Mouse (Mus musculus): ENCODE results near the gene Ankrd9. TPM values are rescaled to one million over a fixed set of nuclear protein-coding genes. Genes with fewer than 3 reads are reported as not detected.
A peak's percentile ranks its signal among the peaks of the same experiment; 100 is the strongest.

The Ankrd9 gene
- total and polyA plus RNA-seq, 2 experiments from 2014 or later, result 14.3 to 14.8 TPM

DNA sequence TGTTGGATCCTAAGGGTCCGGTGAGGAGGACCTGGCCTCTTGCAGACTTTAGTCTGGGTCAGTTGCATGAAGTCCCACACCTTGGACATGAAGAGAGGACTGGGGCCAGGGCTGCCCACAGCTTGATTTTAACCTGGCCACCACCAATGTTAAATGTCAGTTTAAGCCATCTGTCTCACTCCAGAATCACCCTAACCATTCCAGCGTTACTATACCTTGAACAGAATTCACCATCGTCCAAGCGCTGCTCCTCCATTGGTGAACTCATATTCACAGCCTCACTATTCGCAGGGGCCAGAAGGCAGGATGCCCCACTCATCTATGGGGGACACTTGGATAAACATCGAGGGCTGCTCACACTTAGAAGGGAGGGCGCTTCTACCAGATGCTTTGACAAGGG is 22.1 kb upstream of the Ankrd9 start:
- no peak for TF ChIP-seq CTCF (IDR thresholded peaks at IDR 0.05; ENCODE audit: low read depth)
- no peak overlapping the region for H3K9ac ChIP-seq (replicated peaks; ENCODE audit: low read length)
- H3K36me3 ChIP-seq (ENCODE audit: insufficient read depth, low read length), result no peaks in the 10 kb centered on the region
- H3K4me2 ChIP-seq (ENCODE audit: low read depth, low read length), result no peak overlapping the region
- H3K4me3 ChIP-seq (ENCODE audit: low read length), result no peak overlapping the region
- no peaks in the 10 kb centered on the region for H3K27me3 ChIP-seq (ENCODE audit: insufficient read depth, low read length)
- DNase-seq (ENCODE audit: low spot score) (no peak), ATAC-seq (no peak)
- no peaks in the 10 kb centered on the region for H3K4me1 ChIP-seq (ENCODE audit: insufficient read depth, low read length)
- WGBS, result 96% methylated on average over 7 of the region's 7 CpGs
- H3K9me3 ChIP-seq (ENCODE audit: low read length), result no peaks in the 10 kb centered on the region
- no peak overlapping the region for H3K27ac ChIP-seq

DNA sequence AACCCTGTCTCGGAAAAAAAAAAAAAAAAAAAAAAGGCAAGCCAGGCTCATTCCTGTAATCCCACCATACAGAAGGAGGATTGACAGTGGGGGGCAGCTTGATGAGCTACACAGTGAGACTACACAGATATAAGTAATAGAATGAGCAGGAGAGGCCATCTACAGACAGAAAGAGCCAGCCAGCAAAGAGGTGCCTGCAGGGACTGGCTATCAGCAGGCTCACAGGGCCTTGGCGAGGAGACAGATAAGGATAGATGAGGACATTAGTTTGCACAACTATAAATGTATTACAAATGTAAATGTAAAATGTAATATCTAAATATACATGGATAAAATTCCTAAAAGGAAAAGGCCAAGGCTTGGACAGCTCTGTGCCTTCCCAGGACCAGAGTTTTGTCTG is 21.0 kb upstream of the Ankrd9 start:
- Histone ChIP-seq H3K9me3 (ENCODE audit: low read length) (no peaks in the 10 kb centered on the region), H3K36me3 (ENCODE audit: insufficient read depth, low read length) (no peaks in the 10 kb centered on the region), H3K4me3 (ENCODE audit: low read length) (no peak overlapping the region), H3K27me3 (ENCODE audit: insufficient read depth, low read length) (no peaks in the 10 kb centered on the region), H3K9ac (replicated peaks; ENCODE audit: low read length) (no peak overlapping the region), H3K4me1 (ENCODE audit: insufficient read depth, low read length) (no peaks in the 10 kb centered on the region), H3K27ac (no peak overlapping the region), H3K4me2 (ENCODE audit: low read depth, low read length) (no peak overlapping the region)
- 81% methylated on average over 2 of the region's 2 CpGs for WGBS
- no peak for TF ChIP-seq CTCF (IDR thresholded peaks at IDR 0.05; ENCODE audit: low read depth)
- DNase-seq (ENCODE audit: low spot score) (no peak), ATAC-seq (no peak)

GRCm38 (mm10) chr12:110998092-110998491 is 19.3 kb upstream of the Ankrd9 start:
- Histone ChIP-seq H3K4me2 (ENCODE audit: low read depth, low read length) (no peak overlapping the region), H3K4me3 (ENCODE audit: low read length) (no peak overlapping the region), H3K9ac (replicated peaks; ENCODE audit: low read length) (no peak overlapping the region), H3K4me1 (ENCODE audit: insufficient read depth, low read length) (no peaks in the 10 kb centered on the region), H3K9me3 (ENCODE audit: low read length) (no peaks in the 10 kb centered on the region), H3K36me3 (ENCODE audit: insufficient read depth, low read length) (no peaks in the 10 kb centered on the region), H3K27me3 (ENCODE audit: insufficient read depth, low read length) (no peaks in the 10 kb centered on the region), H3K27ac (no peak overlapping the region)
- 94% methylated on average over 11 of the region's 11 CpGs for WGBS
- no peak for ATAC-seq
- no peak for DNase-seq (ENCODE audit: low spot score)
- no peak for TF ChIP-seq CTCF (IDR thresholded peaks at IDR 0.05; ENCODE audit: low read depth)

- Histone ChIP-seq H3K4me1 (ENCODE audit: insufficient read depth, low read length) (no peaks in the 10 kb centered on the region), H3K27ac (no peak overlapping the region), H3K36me3 (ENCODE audit: insufficient read depth, low read length) (no peaks in the 10 kb centered on the region), H3K9me3 (ENCODE audit: low read length) (no peaks in the 10 kb centered on the region), H3K4me3 (ENCODE audit: low read length) (no peak overlapping the region), H3K9ac (replicated peaks; ENCODE audit: low read length) (no peak overlapping the region), H3K27me3 (ENCODE audit: insufficient read depth, low read length) (no peaks in the 10 kb centered on the region), H3K4me2 (ENCODE audit: low read depth, low read length) (no peak overlapping the region)
- ATAC-seq (no peak), DNase-seq (ENCODE audit: low spot score) (no peak)
- 39% methylated on average over 12 of the region's 12 CpGs for WGBS
- no peak for TF ChIP-seq CTCF (IDR thresholded peaks at IDR 0.05; ENCODE audit: low read depth)
Measured at GRCm38 (mm10) chr12:110994666-110995065, 15.8 kb upstream of the Ankrd9 start.

DNA sequence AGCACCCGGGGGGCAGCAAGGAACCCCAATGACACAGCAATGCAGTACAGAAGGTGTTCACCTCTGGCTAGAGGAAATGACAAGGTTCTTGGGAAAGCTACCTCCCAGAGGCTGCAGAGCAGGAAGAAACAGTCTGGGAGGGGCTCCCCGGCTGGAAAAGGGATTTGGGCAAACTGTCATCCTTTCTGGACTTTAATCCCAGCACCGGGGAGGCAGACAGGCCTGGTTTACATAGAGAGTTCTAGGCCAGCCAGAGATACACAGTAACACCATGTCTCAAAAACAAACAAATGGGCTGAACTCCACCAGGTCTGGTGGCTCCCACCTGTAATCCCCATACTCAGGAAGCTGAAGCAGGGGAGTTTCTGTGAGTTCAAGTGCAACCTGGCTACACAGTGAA is 14.4 kb upstream of the Ankrd9 start:
- H3K4me1 ChIP-seq (ENCODE audit: insufficient read depth, low read length), result no peaks in the 10 kb centered on the region
- no peak overlapping the region for H3K4me3 ChIP-seq (ENCODE audit: low read length)
- TF ChIP-seq CTCF (IDR thresholded peaks at IDR 0.05; ENCODE audit: low read depth), result no peak
- H3K27ac ChIP-seq, result no peak overlapping the region
- H3K36me3 ChIP-seq (ENCODE audit: insufficient read depth, low read length), result no peaks in the 10 kb centered on the region
- no peaks in the 10 kb centered on the region for H3K27me3 ChIP-seq (ENCODE audit: insufficient read depth, low read length)
- ATAC-seq (no peak), DNase-seq (ENCODE audit: low spot score) (no peak)
- H3K9ac ChIP-seq (replicated peaks; ENCODE audit: low read length), result no peak overlapping the region
- H3K9me3 ChIP-seq (ENCODE audit: low read length), result no peaks in the 10 kb centered on the region
- no peak overlapping the region for H3K4me2 ChIP-seq (ENCODE audit: low read depth, low read length)
- WGBS, result 87% methylated on average over 3 of the region's 3 CpGs

DNA sequence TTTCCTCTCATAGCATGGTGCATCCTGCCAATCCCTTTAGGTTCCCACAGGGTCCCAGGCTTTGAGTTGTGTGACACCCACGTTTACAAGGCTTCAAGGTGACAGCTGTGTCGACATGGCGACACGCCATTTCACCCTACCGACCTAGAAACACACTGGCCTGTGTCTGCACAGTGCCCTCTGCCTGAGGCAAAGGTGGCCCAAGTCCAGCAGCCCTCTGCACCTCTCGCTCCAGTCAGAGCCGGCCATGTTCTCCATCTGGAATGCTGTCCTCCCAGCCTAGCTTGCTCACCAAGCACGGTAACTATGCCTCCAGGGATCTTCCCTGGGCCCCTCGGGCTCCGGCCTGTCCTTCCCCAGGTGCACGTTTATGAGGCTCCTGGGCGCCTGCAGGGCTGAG is 13.9 kb upstream of the Ankrd9 start:
- no peaks in the 10 kb centered on the region for H3K36me3 ChIP-seq (ENCODE audit: insufficient read depth, low read length)
- no peaks in the 10 kb centered on the region for H3K9me3 ChIP-seq (ENCODE audit: low read length)
- peak overlapping the region; percentile 50; the same call in 1 of the 2 replicates for H3K9ac ChIP-seq (replicated peaks; ENCODE audit: low read length)
- no peaks in the 10 kb centered on the region for H3K27me3 ChIP-seq (ENCODE audit: insufficient read depth, low read length)
- peak overlapping the region; percentile 66 for H3K4me2 ChIP-seq (ENCODE audit: low read depth, low read length)
- no peak overlapping the region for H3K27ac ChIP-seq
- no peak for TF ChIP-seq CTCF (IDR thresholded peaks at IDR 0.05; ENCODE audit: low read depth)
- H3K4me1 ChIP-seq (ENCODE audit: insufficient read depth, low read length), result no peaks in the 10 kb centered on the region
- H3K4me3 ChIP-seq (ENCODE audit: low read length), result peak overlapping the region; percentile 44
- WGBS, result 72% methylated on average over 12 of the region's 12 CpGs
- DNase-seq (ENCODE audit: low spot score), result no peak
- no peak for ATAC-seq

- peak; percentile 91 for DNase-seq (ENCODE audit: low spot score)
- Histone ChIP-seq H3K4me2 (ENCODE audit: low read depth, low read length) (peak overlapping the region; percentile 66), H3K36me3 (ENCODE audit: insufficient read depth, low read length) (no peaks in the 10 kb centered on the region), H3K9me3 (ENCODE audit: low read length) (no peaks in the 10 kb centered on the region), H3K9ac (replicated peaks; ENCODE audit: low read length) (peak overlapping the region; percentile 50), H3K4me3 (ENCODE audit: low read length) (peak overlapping the region; percentile 44), H3K27me3 (ENCODE audit: insufficient read depth, low read length) (no peaks in the 10 kb centered on the region), H3K4me1 (ENCODE audit: insufficient read depth, low read length) (no peaks in the 10 kb centered on the region), H3K27ac (peak overlapping the region; percentile 66)
- peak; percentile 97 for TF ChIP-seq CTCF (IDR thresholded peaks at IDR 0.05; ENCODE audit: low read depth)
- ATAC-seq, result peak; percentile 91
- under 1% methylated on average over 24 of the region's 24 CpGs for WGBS
Measured at GRCm38 (mm10) chr12:110992128-110992553, 13.3 kb upstream of the Ankrd9 start.

Measured in hindbrain, postnatal 0 days (tissue).